16 mouse cellular contexts compared by ENCODE assay signal in genomic region chr2:145783247-145783646, GRCm38 (mm10).
DNase-seq lines count a peak whose midpoint lies in the region; ATAC-seq and TF ChIP-seq lines count a peak whose summit lies in the region.
"Had no signal": no experiment of that assay in that cellular context is flagged by ENCODE, and none has a peak within 500 bp of the region (broad histone marks: within the 10 kb centered on the region; RNA-seq: fewer than 3 reads in every experiment).

No protein-coding gene starts in this region.

- H3K9ac ChIP-seq in lung, embryonic 14.5 days = no peak overlapping the region
- H3K9ac ChIP-seq: heart, embryonic 13.5 days; liver, embryonic 13.5 days had no signal

- H3K36me3 ChIP-seq in lung, embryonic 14.5 days (ENCODE audit: insufficient read depth) = no peaks in the 10 kb centered on the region
- H3K36me3 ChIP-seq in forebrain, embryonic 10.5 days (replicated peaks) = no peaks in the 10 kb centered on the region
- H3K36me3 ChIP-seq: heart, embryonic 13.5 days; liver, embryonic 13.5 days; midbrain, embryonic 10.5 days had no signal

- intact Hi-C loops in heart, postnatal 25 days (cut with DNase I) = loop anchor here (5.0 kb wide), 1 partner anchor 41 kb away; no protein-coding TSS in a partner anchor

- ATAC-seq in lung, embryonic 14.5 days (ENCODE audit: insufficient read depth) = no peak
- ATAC-seq: hindbrain, postnatal 0 days; Patski had no signal

- H3K9me3 ChIP-seq in lung, embryonic 14.5 days (ENCODE audit: low read depth, low read length) = no peaks in the 10 kb centered on the region
- no peaks in the 10 kb centered on the region for H3K9me3 ChIP-seq in forebrain, embryonic 10.5 days
- H3K9me3 ChIP-seq: heart, embryonic 13.5 days; liver, embryonic 13.5 days; midbrain, embryonic 10.5 days had no signal

- H3K27ac ChIP-seq in lung, embryonic 14.5 days (ENCODE audit: low read depth) = no peak overlapping the region
- no peak overlapping the region for H3K27ac ChIP-seq in forebrain, embryonic 10.5 days
- H3K27ac ChIP-seq: hindbrain, postnatal 0 days; liver, embryonic 13.5 days; midbrain, embryonic 10.5 days had no signal

- DNase-seq in heart, adult 11 months = peak; percentile 92
- DNase-seq in heart, postnatal 25 days (ENCODE audit: low spot score) = no peak
- DNase-seq in adrenal gland, postnatal 14 days = peak; percentile 62
- DNase-seq in kidney, adult 18-20 months = peak; percentile 65
- peak; percentile 50 for DNase-seq in lung, embryonic 14.5 days
- no peak for DNase-seq in urinary bladder, postnatal 10 days (ENCODE audit: low spot score)
- no peak for DNase-seq in embryo, embryonic 11 days
- DNase-seq in forebrain, embryonic 10.5 days (ENCODE audit: extremely low spot score, low spot score) = no peak
- DNase-seq: cerebellum, adult 11-12 months; liver, embryonic 13.5 days; spleen, adult 18-20 months; thymus, adult 18-20 months had no signal

- H3K4me3 ChIP-seq in lung, embryonic 14.5 days (ENCODE audit: low read depth, low read length) = no peak overlapping the region
- H3K4me3 ChIP-seq in forebrain, embryonic 10.5 days = no peak overlapping the region
- H3K4me3 ChIP-seq: heart, embryonic 13.5 days; liver, embryonic 13.5 days; midbrain, embryonic 10.5 days had no signal

- H3K4me1 ChIP-seq in lung, embryonic 14.5 days (ENCODE audit: insufficient read depth) = peaks cover 29% of the 10 kb centered on the region
- peaks cover 35% of the 10 kb centered on the region for H3K4me1 ChIP-seq in forebrain, embryonic 10.5 days

- TF ChIP-seq CTCF in lung, embryonic 14.5 days (IDR thresholded peaks at IDR 0.05; ENCODE audit: low read depth) = no peak

- 43% methylated on average over 6 of the region's 6 CpGs for WGBS in lung, embryonic 14.5 days
- 83% methylated on average over 6 of the region's 6 CpGs for WGBS in forebrain, embryonic 10.5 days

- H3K4me2 ChIP-seq in lung, embryonic 14.5 days = no peak overlapping the region
- H3K4me2 ChIP-seq: heart, embryonic 13.5 days; liver, embryonic 13.5 days had no signal

- H3K27me3 ChIP-seq in lung, embryonic 14.5 days (ENCODE audit: insufficient read depth, low read length) = no peaks in the 10 kb centered on the region
- no peaks in the 10 kb centered on the region for H3K27me3 ChIP-seq in forebrain, embryonic 10.5 days (ENCODE audit: poor library complexity, severe bottlenecking)
- H3K27me3 ChIP-seq: heart, embryonic 13.5 days; liver, embryonic 13.5 days; Patski had no signal

Comparison
In these comparisons a context has a peak if more than half of its experiments do, and no peak if none do; other contexts are left out.
1. DNase-seq: peak in heart, adult 11 months (single experiment), adrenal gland, postnatal 14 days (single experiment), kidney, adult 18-20 months (single experiment) and lung, embryonic 14.5 days (single experiment); none in heart, postnatal 25 days (single experiment), urinary bladder, postnatal 10 days (single experiment), embryo, embryonic 11 days (single experiment) and forebrain, embryonic 10.5 days (single experiment).